Mouse (Mus musculus): ENCODE measurements around the gene Spred1.

The Spred1 gene

GRCm38 (mm10) chr2:117185587-117185986, 64.4 kb downstream of the Spred1 start:
- DNase-seq (ENCODE audit: low spot score), result no peak

GRCm38 (mm10) chr2:117190915-117191314, 69.7 kb downstream of the Spred1 start:
- DNase-seq (ENCODE audit: low spot score), result no peak

GRCm38 (mm10) chr2:117194309-117194708, 73.1 kb downstream of the Spred1 start:
- DNase-seq (ENCODE audit: low spot score), result no peak

- DNase-seq (ENCODE audit: low spot score), result no peak
Observed at GRCm38 (mm10) chr2:117195151-117195550, 74.0 kb downstream of the Spred1 start.

GRCm38 (mm10) chr2:117195578-117195977, 74.4 kb downstream of the Spred1 start:
- DNase-seq (ENCODE audit: low spot score), result no peak

- no peak for DNase-seq (ENCODE audit: low spot score)
Observed at GRCm38 (mm10) chr2:117200869-117201338, 79.7 kb downstream of the Spred1 start.

- no peak for DNase-seq (ENCODE audit: low spot score)
Observed at GRCm38 (mm10) chr2:117203350-117203749, 82.2 kb downstream of the Spred1 start.

- no peak for DNase-seq (ENCODE audit: low spot score)
Observed at GRCm38 (mm10) chr2:117204534-117204933, 83.4 kb downstream of the Spred1 start.

GRCm38 (mm10) chr2:117205066-117205465, 83.9 kb downstream of the Spred1 start:
- DNase-seq (ENCODE audit: low spot score), result no peak

GRCm38 (mm10) chr2:117210416-117211085, 89.4 kb downstream of the Spred1 start:
- DNase-seq (ENCODE audit: low spot score), result no peak

- DNase-seq (ENCODE audit: low spot score), result no peak
Observed at GRCm38 (mm10) chr2:117216152-117216551, 95.0 kb downstream of the Spred1 start.

- DNase-seq (ENCODE audit: low spot score), result no peak
Observed at GRCm38 (mm10) chr2:117217695-117218216, 96.6 kb downstream of the Spred1 start.

- no peak for DNase-seq (ENCODE audit: low spot score)
Observed at GRCm38 (mm10) chr2:117219536-117219935, 98.4 kb downstream of the Spred1 start.

GRCm38 (mm10) chr2:117222651-117223050, 101.5 kb downstream of the Spred1 start:
- DNase-seq (ENCODE audit: low spot score), result no peak

- no peak for DNase-seq (ENCODE audit: low spot score)
Observed at GRCm38 (mm10) chr2:117228601-117229125, 107.5 kb downstream of the Spred1 start.

- no peak for DNase-seq (ENCODE audit: low spot score)
Observed at GRCm38 (mm10) chr2:117230261-117230660, 109.1 kb downstream of the Spred1 start.

- DNase-seq (ENCODE audit: low spot score), result peak; percentile 67
Observed at GRCm38 (mm10) chr2:117231257-117231656, 110.1 kb downstream of the Spred1 start.

All from layer of hippocampus, adult 9-10 months (tissue).